Mouse (Mus musculus): ENCODE results near the gene Exoc4.

Exoc4 gene

DNA sequence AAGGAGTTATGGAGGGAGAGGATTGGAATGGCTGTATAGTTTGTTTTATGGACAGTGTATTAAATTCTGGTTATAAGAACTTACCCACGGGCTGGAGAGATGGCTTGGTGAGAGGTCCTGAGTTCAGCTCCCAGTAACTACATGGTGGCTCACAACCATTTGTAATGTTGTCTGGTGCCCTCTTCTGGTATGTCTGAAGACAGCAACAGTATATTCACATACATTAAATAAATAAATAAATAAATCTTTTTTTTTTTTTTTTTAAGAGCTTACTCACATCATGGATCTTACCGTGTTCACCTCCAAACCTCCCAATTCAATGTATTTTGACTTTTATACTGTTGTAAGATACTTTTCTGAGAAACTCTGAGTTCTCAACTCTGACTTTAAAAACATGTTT is 143.1 kb downstream of the Exoc4 start:
- Histone ChIP-seq H3K27me3 (ENCODE audit: control insufficient read depth, insufficient read depth, low read length, poor library complexity, severe bottlenecking) (no peaks in the 10 kb centered on the region), H3K36me3 (ENCODE audit: control insufficient read depth, insufficient read depth, low read length, poor library complexity, severe bottlenecking) (no peaks in the 10 kb centered on the region)
- DNase-seq (ENCODE audit: low read depth, low spot score): peak; percentile 37

DNA sequence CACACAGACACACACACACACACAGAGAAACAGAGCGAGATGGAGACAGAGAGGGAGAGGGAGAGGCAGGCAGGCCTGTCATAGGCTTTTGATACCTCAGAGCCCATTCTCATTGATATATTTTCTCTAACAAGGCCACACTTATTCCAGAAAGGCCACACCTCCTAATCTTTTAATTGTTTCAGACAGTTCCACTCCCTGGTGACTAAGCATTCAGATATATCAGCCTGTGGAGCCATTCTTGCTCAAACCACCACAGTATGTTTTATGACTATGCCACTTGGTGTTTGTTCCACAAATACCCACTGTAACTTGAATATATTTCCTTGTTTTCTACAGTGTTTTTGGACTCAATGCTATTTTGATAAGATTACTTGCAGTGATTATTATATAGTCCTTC is 150.6 kb downstream of the Exoc4 start:
- Histone ChIP-seq H3K36me3 (ENCODE audit: control insufficient read depth, insufficient read depth, low read length, poor library complexity, severe bottlenecking) (no peaks in the 10 kb centered on the region), H3K27me3 (ENCODE audit: control insufficient read depth, insufficient read depth, low read length, poor library complexity, severe bottlenecking) (no peaks in the 10 kb centered on the region)
- no peak for DNase-seq (ENCODE audit: low read depth, low spot score)

- Histone ChIP-seq H3K36me3 (ENCODE audit: control insufficient read depth, insufficient read depth, low read length, poor library complexity, severe bottlenecking) (no peaks in the 10 kb centered on the region), H3K27me3 (ENCODE audit: control insufficient read depth, insufficient read depth, low read length, poor library complexity, severe bottlenecking) (no peaks in the 10 kb centered on the region)
- DNase-seq (ENCODE audit: low read depth, low spot score): peak; percentile 66
Measured at GRCm38 (mm10) chr6:33401161-33401560, 152.3 kb downstream of the Exoc4 start.

- no peak for DNase-seq (ENCODE audit: low read depth, low spot score)
- Histone ChIP-seq H3K36me3 (ENCODE audit: control insufficient read depth, insufficient read depth, low read length, poor library complexity, severe bottlenecking) (no peaks in the 10 kb centered on the region), H3K27me3 (ENCODE audit: control insufficient read depth, insufficient read depth, low read length, poor library complexity, severe bottlenecking) (no peaks in the 10 kb centered on the region)
Measured at GRCm38 (mm10) chr6:33405562-33406275, 156.8 kb downstream of the Exoc4 start.

- Histone ChIP-seq H3K36me3 (ENCODE audit: control insufficient read depth, insufficient read depth, low read length, poor library complexity, severe bottlenecking) (no peaks in the 10 kb centered on the region), H3K27me3 (ENCODE audit: control insufficient read depth, insufficient read depth, low read length, poor library complexity, severe bottlenecking) (no peaks in the 10 kb centered on the region)
- peak; percentile 35 for DNase-seq (ENCODE audit: low read depth, low spot score)
Measured at GRCm38 (mm10) chr6:33409586-33409985, 160.7 kb downstream of the Exoc4 start.

DNA sequence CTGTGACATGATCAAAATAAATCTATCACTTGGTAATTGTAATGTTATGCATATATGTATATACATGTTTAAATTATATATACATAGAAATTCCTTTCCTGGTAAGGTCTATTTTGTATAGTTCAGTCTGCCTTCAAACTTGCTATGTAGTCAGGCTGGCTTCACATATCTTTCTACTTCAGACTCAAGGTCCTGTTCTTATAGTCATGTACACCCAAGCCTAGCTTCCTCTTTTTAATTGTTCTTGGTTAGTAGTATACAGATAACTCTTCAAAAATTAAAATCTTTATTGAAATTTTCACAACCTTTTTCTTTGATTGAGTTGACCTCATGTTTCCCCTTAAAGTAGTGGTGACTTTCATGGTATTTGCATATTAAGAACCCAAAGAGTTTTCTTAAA is 176.1 kb downstream of the Exoc4 start:
- H3K36me3 ChIP-seq (ENCODE audit: control insufficient read depth, insufficient read depth, low read length, poor library complexity, severe bottlenecking): no peaks in the 10 kb centered on the region

GRCm38 (mm10) chr6:33431207-33431787 is 182.4 kb downstream of the Exoc4 start:
- no peak for DNase-seq (ENCODE audit: low read depth, low spot score)
- H3K36me3 ChIP-seq (ENCODE audit: control insufficient read depth, insufficient read depth, low read length, poor library complexity, severe bottlenecking): no peaks in the 10 kb centered on the region

More for the DNA sequence above, 176.1 kb downstream of the Exoc4 start:
- no peak for DNase-seq (ENCODE audit: low read depth, low spot score)
- H3K27me3 ChIP-seq (ENCODE audit: control insufficient read depth, insufficient read depth, low read length, poor library complexity, severe bottlenecking): no peaks in the 10 kb centered on the region

GRCm38 (mm10) chr6:33440508-33440907 is 191.6 kb downstream of the Exoc4 start:
- no peaks in the 10 kb centered on the region for H3K27me3 ChIP-seq (ENCODE audit: control insufficient read depth, insufficient read depth, low read length, poor library complexity, severe bottlenecking)
- H3K36me3 ChIP-seq (ENCODE audit: control insufficient read depth, insufficient read depth, low read length, poor library complexity, severe bottlenecking): no peaks in the 10 kb centered on the region; the same call in none of the 2 replicates
- DNase-seq (ENCODE audit: low read depth, low spot score): no peak

More at GRCm38 (mm10) chr6:33431207-33431787, 182.4 kb downstream of the Exoc4 start:
- no peaks in the 10 kb centered on the region for H3K27me3 ChIP-seq (ENCODE audit: control insufficient read depth, insufficient read depth, low read length, poor library complexity, severe bottlenecking)

GRCm38 (mm10) chr6:33453810-33454209 is 204.9 kb downstream of the Exoc4 start:
- Histone ChIP-seq H3K36me3 (ENCODE audit: control insufficient read depth, insufficient read depth, low read length, poor library complexity, severe bottlenecking) (no peaks in the 10 kb centered on the region), H3K27me3 (ENCODE audit: control insufficient read depth, insufficient read depth, low read length, poor library complexity, severe bottlenecking) (no peaks in the 10 kb centered on the region)

GRCm38 (mm10) chr6:33454354-33454753 is 205.5 kb downstream of the Exoc4 start:
- no peaks in the 10 kb centered on the region for H3K36me3 ChIP-seq (ENCODE audit: control insufficient read depth, insufficient read depth, low read length, poor library complexity, severe bottlenecking)
- no peaks in the 10 kb centered on the region for H3K27me3 ChIP-seq (ENCODE audit: control insufficient read depth, insufficient read depth, low read length, poor library complexity, severe bottlenecking)
- no peak for DNase-seq (ENCODE audit: low read depth, low spot score)

More at GRCm38 (mm10) chr6:33453810-33454209, 204.9 kb downstream of the Exoc4 start:
- DNase-seq (ENCODE audit: low read depth, low spot score): no peak

- no peaks in the 10 kb centered on the region for H3K27me3 ChIP-seq (ENCODE audit: control insufficient read depth, insufficient read depth, low read length, poor library complexity, severe bottlenecking)
- no peaks in the 10 kb centered on the region for H3K36me3 ChIP-seq (ENCODE audit: control insufficient read depth, insufficient read depth, low read length, poor library complexity, severe bottlenecking)
- DNase-seq (ENCODE audit: low read depth, low spot score): no peak
Measured at GRCm38 (mm10) chr6:33455238-33455637, 206.4 kb downstream of the Exoc4 start.

- no peak for DNase-seq (ENCODE audit: low read depth, low spot score)
Measured at GRCm38 (mm10) chr6:33464862-33465261, 216.0 kb downstream of the Exoc4 start.

GRCm38 (mm10) chr6:33465392-33465791 is 216.5 kb downstream of the Exoc4 start:
- Histone ChIP-seq H3K27me3 (ENCODE audit: control insufficient read depth, insufficient read depth, low read length, poor library complexity, severe bottlenecking) (no peaks in the 10 kb centered on the region), H3K36me3 (ENCODE audit: control insufficient read depth, insufficient read depth, low read length, poor library complexity, severe bottlenecking) (no peaks in the 10 kb centered on the region)
- no peak for DNase-seq (ENCODE audit: low read depth, low spot score)

More at GRCm38 (mm10) chr6:33464862-33465261, 216.0 kb downstream of the Exoc4 start:
- H3K36me3 ChIP-seq (ENCODE audit: control insufficient read depth, insufficient read depth, low read length, poor library complexity, severe bottlenecking): no peaks in the 10 kb centered on the region
- no peaks in the 10 kb centered on the region for H3K27me3 ChIP-seq (ENCODE audit: control insufficient read depth, insufficient read depth, low read length, poor library complexity, severe bottlenecking)

DNA sequence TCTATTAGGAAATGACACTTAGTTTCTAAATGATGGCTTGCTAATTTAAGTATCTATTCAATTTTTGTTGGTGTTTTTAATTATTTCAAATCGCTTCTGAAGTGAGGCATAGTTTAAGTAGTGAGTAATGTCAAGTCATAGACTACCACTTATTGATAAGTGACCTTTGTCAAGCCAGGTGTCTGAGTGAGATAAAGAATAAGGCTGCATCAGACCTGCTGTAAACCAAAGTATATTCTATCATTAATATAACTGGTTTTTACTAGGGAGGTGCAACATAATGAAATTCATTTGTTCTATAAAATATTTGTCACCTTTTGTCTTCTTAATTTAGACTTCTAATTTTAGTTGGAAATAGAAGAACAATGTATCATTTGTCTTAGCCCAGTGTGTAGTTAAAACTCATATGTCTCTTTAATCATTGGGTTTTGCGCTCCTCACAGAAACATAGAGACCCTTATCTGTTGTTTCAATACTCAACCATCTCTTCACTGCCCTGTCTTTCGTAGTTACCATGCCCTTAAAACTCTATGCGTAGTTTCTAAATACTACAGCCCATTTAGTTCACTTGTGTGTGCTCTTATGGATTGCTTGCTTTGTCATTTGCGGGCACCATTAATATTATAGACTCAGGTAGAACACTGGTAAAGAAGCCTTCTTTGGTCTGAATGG is 217.4 kb downstream of the Exoc4 start:
- Histone ChIP-seq H3K36me3 (ENCODE audit: control insufficient read depth, insufficient read depth, low read length, poor library complexity, severe bottlenecking) (no peaks in the 10 kb centered on the region), H3K27me3 (ENCODE audit: control insufficient read depth, insufficient read depth, low read length, poor library complexity, severe bottlenecking) (no peaks in the 10 kb centered on the region)
- DNase-seq (ENCODE audit: low read depth, low spot score): no peak

DNA sequence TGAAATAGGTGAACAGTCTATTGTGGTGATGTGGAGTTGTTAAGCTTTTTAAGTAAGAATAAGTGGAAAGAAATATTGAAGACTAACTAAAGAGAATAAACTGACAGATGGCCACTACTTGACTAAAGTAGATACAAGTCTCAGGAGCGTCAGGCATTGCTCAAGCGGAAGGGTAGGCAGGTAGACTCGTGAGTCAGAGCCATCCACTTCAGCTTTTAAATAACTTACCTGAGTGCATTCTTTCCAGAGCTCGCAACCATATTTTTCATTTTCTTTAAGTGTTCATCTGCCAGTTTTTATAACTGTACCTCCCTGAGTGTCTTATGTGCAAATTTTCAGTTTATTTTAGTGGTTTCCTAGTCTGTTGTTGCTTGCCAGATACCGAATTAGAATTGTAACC is 219.6 kb downstream of the Exoc4 start:
- no peak for DNase-seq (ENCODE audit: low read depth, low spot score)
- H3K27me3 ChIP-seq (ENCODE audit: control insufficient read depth, insufficient read depth, low read length, poor library complexity, severe bottlenecking): no peaks in the 10 kb centered on the region
- no peaks in the 10 kb centered on the region for H3K36me3 ChIP-seq (ENCODE audit: control insufficient read depth, insufficient read depth, low read length, poor library complexity, severe bottlenecking)
